Mouse (Mus musculus): ENCODE data around the gene Aifm2.

Aifm2 gene

GRCm38 (mm10) chr10:61759869-61760268, 44.8 kb downstream of the Aifm2 start:
- no peak for DNase-seq (ENCODE audit: low read depth in 1 of 2, low spot score in 2 of 2)

GRCm38 (mm10) chr10:61764689-61765088, 49.6 kb downstream of the Aifm2 start:
- DNase-seq (ENCODE audit: low read depth in 1 of 2, low spot score in 2 of 2), result no peak

DNA sequence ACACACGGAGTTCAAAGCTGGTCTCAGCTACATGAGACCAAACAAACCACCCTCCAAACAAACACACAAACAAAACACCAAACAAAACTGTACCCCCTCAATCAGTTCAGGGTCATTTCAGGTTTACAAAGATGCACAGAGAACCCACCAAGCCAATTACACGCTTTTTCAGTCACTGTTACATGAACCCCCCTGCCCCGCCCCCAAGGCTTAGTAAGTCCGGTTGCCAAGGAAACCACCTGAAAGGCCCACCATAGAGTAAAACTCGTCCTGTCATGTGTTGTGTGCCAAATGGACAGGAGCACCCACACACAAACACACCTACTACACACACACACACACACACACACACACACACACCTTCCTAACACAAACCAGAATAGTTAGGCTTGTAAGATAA, 50.5 kb downstream of the Aifm2 start:
- DNase-seq (ENCODE audit: low read depth in 1 of 2, low spot score in 2 of 2), result no peak

GRCm38 (mm10) chr10:61766806-61767205, 51.7 kb downstream of the Aifm2 start:
- no peak for DNase-seq (ENCODE audit: low read depth in 1 of 2, low spot score in 2 of 2)

GRCm38 (mm10) chr10:61781461-61782128, 66.5 kb downstream of the Aifm2 start:
- DNase-seq (ENCODE audit: low read depth in 1 of 2, low spot score in 2 of 2), result no peak

DNA sequence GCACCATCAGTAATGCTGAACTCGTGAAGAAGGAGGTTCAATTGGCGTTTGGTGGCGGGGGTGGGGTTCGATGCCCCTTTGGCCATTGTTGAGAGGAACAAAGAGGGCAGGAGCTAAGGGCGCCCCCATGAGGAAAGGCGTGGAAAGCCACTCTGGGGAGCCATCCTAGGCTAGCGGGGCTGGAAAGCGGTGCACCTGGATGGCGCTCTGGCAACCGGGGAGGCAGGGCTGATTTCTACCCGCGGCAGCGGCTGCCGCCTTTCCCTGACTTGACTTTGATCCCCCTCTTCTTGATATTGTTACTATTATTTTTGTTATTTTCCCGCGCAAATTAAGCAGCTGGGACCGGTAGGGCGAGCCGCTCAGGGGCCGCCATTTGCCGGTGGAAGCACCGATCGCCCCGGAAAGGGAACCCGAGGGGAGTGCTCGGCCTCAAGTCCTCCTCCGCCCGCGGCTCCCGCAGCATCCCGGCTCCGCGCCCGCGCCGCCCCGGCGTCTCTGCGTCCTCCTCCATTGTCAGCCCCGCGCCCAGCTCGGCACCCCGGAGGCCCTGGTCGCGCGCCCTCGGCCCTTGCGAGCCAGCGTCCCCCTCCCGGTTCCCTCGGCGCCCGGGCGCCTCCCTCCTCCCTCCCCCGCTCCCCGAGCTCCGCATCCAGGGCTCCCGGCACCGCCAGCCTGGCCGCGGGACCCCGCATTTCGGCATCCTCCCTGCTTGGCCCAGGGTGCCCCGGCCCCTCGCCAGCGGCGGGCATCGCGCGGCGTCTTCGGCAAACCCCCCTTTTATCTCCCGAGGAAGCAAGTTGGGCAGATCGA, 67.9 kb downstream of the Aifm2 start:
- DNase-seq (ENCODE audit: low read depth in 1 of 2, low spot score in 2 of 2), result no peak

- DNase-seq (ENCODE audit: low read depth in 1 of 2, low spot score in 2 of 2), result no peak
These were observed 68.7 kb downstream of the Aifm2 start, which contains the start of gene H2afy2 for GRCm38 (mm10) chr10:61783621-61784251. TSS of gene H2afy2 (minus strand) at chr10:61784147.

- DNase-seq (ENCODE audit: low read depth in 1 of 2, low spot score in 2 of 2), result no peak
These were observed 69.4 kb downstream of the Aifm2 start for GRCm38 (mm10) chr10:61784414-61784813.

GRCm38 (mm10) chr10:61787541-61788313, 72.7 kb downstream of the Aifm2 start:
- no peak for DNase-seq (ENCODE audit: low read depth in 1 of 2, low spot score in 2 of 2)

- DNase-seq (ENCODE audit: low read depth in 1 of 2, low spot score in 2 of 2), result no peak
These were observed 73.4 kb downstream of the Aifm2 start for GRCm38 (mm10) chr10:61788499-61788898.
